Mouse (Mus musculus) kidney, adult 18-20 months (tissue): ENCODE data around the gene Elovl1.

Experiments used
- DNase-seq: peaks from one replicate; pipeline ENCODE4 v3.0.0; 2021

Gene Elovl1

GRCm38 (mm10) chr4:118429215-118429895 lies 1.5 kb downstream of the Elovl1 start:
- DNase-seq: peak; percentile 56

- peak; percentile 64 for DNase-seq
These were observed 4.4 kb downstream of the Elovl1 start for GRCm38 (mm10) chr4:118432332-118432731.

DNA sequence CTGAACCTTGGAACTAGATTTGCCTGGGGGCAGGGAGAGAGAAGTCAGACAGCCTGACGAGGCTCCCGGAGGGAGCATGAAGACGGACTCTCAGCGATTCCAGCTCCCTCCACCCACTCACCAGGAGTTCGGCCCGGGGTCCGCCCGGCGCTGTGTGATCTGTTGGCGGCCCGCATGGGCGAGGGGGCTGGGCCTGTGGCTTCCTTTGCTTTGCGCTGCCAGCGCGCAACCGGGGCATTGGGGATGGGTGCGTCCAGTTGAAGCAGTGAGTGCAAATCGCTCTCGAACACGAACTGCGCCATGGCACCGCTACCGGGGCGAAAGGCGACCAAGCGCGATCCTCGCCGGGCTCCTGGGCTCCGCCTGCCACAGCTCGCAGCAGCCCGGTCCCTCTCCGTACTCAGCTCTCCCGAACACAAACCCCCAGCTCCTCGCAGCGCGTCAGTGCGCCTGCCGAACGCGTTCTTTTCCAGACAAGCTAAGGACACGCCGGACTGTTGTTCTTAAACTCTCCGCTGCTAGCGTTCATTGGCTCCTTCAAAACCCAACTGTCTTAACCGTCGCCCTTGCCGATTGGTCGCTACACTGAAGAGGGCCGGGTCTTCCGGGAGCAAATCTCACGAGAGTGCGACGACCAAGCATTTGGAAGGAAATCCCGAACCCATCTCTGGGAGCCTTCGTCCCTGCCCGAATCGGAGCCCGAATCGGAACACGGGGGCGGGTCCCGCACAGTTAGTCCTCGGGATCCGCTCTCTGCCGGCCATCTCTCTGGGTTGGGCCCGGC lies 9.1 kb downstream of the Elovl1 start, which contains the start of gene Cdc20:
Cdc20 (minus strand) TSS at position 533 of the 784 bp plus-strand sequence.
- DNase-seq: peak; percentile 83

DNA sequence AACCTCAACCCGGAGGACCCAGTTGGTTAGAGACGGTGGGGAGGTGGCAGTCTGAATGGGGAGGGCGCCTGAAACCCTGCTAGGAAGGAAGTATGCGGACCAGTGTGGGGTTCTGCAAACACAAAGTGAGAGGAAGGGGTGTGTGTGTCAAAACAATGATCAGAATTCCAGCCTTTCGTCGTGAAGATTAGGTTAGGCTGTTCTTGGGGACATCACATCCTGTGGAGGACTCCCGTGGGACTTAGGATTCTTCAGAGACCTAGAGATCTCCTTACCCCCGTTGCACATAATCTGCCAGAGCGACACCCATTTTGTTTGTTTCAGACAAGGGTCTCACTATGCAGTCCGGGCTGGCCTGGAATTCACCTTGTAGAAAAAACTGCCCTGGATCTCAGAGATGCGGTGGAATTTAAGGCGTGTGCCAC lies 9.9 kb downstream of the Elovl1 start:
- no peak for DNase-seq

DNA sequence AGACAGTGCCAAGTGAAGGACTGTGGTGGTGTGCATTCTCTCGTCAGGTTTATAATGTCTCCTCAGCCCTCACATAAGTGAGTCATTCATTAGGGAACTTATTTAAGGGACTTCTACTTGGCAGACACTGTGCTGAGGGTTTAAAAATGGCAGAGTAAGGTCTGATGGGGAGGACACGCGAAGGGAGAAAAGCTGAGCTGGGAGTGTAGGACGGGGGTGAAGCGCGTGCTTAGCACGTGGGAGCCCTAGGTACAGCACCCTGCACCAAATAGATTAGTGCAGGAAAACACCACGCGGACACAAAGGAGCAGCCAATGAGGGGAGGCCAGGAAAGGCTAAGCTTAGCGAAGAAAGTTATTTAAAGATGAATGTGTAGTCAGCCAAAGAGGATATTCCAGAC lies 17.2 kb downstream of the Elovl1 start:
- no peak for DNase-seq

GRCm38 (mm10) chr4:118445781-118446414 lies 18.0 kb downstream of the Elovl1 start:
- peak; percentile 69 for DNase-seq

- no peak for DNase-seq
These were observed 18.7 kb downstream of the Elovl1 start for GRCm38 (mm10) chr4:118446415-118447153.

DNA sequence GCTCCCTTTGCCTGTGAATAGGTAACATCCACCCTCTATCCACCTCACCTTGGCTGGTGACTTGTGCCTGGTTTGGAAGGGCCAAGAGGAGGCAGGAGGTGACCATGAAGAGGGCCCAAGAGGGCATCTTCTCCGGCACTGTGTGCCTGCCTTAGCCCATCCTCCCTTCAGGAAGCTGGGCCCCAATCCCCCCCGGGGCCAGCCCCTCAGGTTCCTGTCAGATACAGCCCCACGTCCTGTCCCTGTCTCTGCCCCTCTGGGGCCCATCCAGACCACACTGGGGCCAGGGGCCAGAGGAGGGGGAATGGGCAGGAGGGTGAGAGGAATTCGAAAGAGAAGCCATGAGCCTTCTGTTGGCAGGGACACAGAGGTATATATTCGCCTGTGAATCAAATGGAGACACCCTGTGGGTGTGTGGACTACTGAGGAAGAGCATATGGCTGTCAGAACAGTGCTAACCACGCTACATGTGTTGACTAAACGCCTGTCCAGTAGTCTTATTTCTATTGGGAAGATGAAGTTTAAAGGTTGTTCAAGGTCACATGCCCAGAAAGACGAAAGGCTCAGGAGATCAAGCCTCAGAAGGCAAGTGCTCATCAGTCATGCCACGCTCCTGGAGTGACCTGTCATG lies 29.6 kb downstream of the Elovl1 start, which contains the start of gene Mpl:
Mpl (minus strand) TSS at position 169 of the 631 bp plus-strand sequence.
- no peak for DNase-seq

GRCm38 (mm10) chr4:118464956-118465355 lies 37.1 kb downstream of the Elovl1 start:
- no peak for DNase-seq

DNA sequence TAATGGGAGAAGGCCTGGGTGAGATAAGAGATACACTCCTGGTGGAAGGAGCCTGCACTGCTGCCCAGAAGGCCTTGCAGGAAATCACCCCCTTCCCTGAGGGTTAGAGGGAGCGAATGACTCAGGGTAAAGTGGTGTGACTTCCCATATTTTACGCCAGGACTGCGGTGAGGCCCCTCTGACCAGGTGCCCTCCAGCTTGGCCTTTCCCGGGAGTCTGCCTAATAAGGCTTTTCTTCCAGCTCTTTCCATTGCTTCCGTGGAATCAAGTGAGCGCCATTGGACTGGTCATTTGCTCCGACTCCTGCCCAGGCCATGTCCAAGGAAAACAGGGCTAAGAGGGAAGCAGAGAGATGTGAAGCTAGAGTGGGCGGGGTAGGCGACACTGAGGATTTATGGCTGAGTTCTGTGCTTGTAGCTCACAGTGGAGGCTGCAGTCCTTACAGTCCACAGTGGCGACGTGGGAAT lies 37.8 kb downstream of the Elovl1 start:
- DNase-seq: peak; percentile 23

DNA sequence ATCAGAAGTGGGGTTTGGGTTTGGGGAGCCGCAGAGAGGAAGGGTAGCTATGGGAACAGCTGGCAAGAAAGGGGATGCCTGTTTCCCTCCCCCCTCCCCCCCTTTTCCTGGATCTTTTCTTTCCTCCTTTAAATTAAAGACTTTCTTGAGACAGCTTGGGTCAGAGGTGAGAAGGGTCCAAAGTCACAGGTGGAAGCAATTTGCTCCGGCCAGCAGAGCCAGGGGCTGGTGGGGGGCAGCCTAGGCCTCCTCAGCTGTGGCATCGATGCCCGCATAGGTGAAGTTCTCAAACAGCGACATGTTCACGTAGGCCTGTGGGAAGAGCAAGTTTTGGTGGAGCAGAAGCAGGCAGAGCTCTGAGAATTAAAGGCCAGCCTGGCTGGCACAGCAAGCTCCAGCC lies 43.4 kb downstream of the Elovl1 start:
- no peak for DNase-seq

GRCm38 (mm10) chr4:118472687-118473086 lies 44.8 kb downstream of the Elovl1 start:
- DNase-seq: no peak

- no peak for DNase-seq
These were observed 49.1 kb downstream of the Elovl1 start for GRCm38 (mm10) chr4:118476773-118477530.
